In genomic region chr17:30045181-30045580, GRCm38 (mm10) we compare ENCODE assay signal across 20 mouse cellular contexts. TPM values are rescaled to one million over a fixed set of nuclear protein-coding genes. Genes with fewer than 3 reads are reported as not detected.
A peak's percentile ranks its signal among the peaks of the same experiment; 100 is the strongest.
DNase-seq lines count a peak whose midpoint lies in the region; ATAC-seq and TF ChIP-seq lines count a peak whose summit lies in the region.
"Had no signal": no experiment of that assay in that cellular context is flagged by ENCODE, and none has a peak within 500 bp of the region (broad histone marks: within the 10 kb centered on the region; RNA-seq: fewer than 3 reads in every experiment).

No protein-coding gene starts in this region.

- H3K27me3 ChIP-seq in hindbrain, embryonic 16.5 days (replicated peaks; ENCODE audit: control insufficient read depth, insufficient read depth, low read length), result no peaks in the 10 kb centered on the region
- H3K27me3 ChIP-seq in hindbrain, postnatal 0 days (ENCODE audit: insufficient read depth, low read length), result no peaks in the 10 kb centered on the region
- no peaks in the 10 kb centered on the region for H3K27me3 ChIP-seq in lung, postnatal 0 days (replicated peaks; ENCODE audit: insufficient read depth, low read length)
- H3K27me3 ChIP-seq in limb, embryonic 12.5 days, result no peaks in the 10 kb centered on the region
- H3K27me3 ChIP-seq: forebrain, embryonic 12.5 days; limb, embryonic 15.5 days; midbrain, embryonic 12.5 days had no signal

- H3K4me2 ChIP-seq in hindbrain, embryonic 16.5 days (ENCODE audit: low read length), result no peak overlapping the region
- no peak overlapping the region for H3K4me2 ChIP-seq in hindbrain, postnatal 0 days (ENCODE audit: low read depth, low read length)
- H3K4me2 ChIP-seq in lung, postnatal 0 days (replicated peaks; ENCODE audit: low read depth, low read length), result no peak overlapping the region
- no peak overlapping the region for H3K4me2 ChIP-seq in limb, embryonic 12.5 days
- H3K4me2 ChIP-seq: forebrain, embryonic 12.5 days; limb, embryonic 15.5 days; midbrain, embryonic 12.5 days had no signal

- H3K4me1 ChIP-seq in hindbrain, embryonic 16.5 days (ENCODE audit: control insufficient read depth, insufficient read depth, low read depth, low read length), result peaks cover 6% of the 10 kb centered on the region; the same call in 1 of the 2 replicates
- H3K4me1 ChIP-seq in hindbrain, postnatal 0 days (ENCODE audit: insufficient read depth, low read length), result no peaks in the 10 kb centered on the region
- H3K4me1 ChIP-seq in lung, postnatal 0 days (ENCODE audit: insufficient read depth, low read depth, low read length), result no peaks in the 10 kb centered on the region
- H3K4me1 ChIP-seq in lung, adult 2 months (ENCODE audit: control insufficient read depth, insufficient read depth, low read length), result peaks cover 14% of the 10 kb centered on the region
- H3K4me1 ChIP-seq in limb, embryonic 12.5 days (replicated peaks), result peaks cover 18% of the 10 kb centered on the region
- H3K4me1 ChIP-seq: embryonic facial prominence, embryonic 10.5 days had no signal

- H3K4me3 ChIP-seq in hindbrain, embryonic 16.5 days (ENCODE audit: low read length), result no peak overlapping the region
- H3K4me3 ChIP-seq in hindbrain, postnatal 0 days (ENCODE audit: low read length), result no peak overlapping the region
- H3K4me3 ChIP-seq in lung, postnatal 0 days (ENCODE audit: low read depth, low read length), result no peak overlapping the region
- H3K4me3 ChIP-seq in lung, adult 2 months (replicated peaks; ENCODE audit: extremely low read depth, low read depth, low read length), result no peak overlapping the region
- no peak overlapping the region for H3K4me3 ChIP-seq in limb, embryonic 12.5 days (replicated peaks)
- H3K4me3 ChIP-seq: embryonic facial prominence, embryonic 10.5 days; forebrain, embryonic 12.5 days; limb, embryonic 15.5 days; midbrain, embryonic 12.5 days had no signal

- TF ChIP-seq EP300 in lung, postnatal 0 days (IDR thresholded peaks at IDR 0.05), result no peak

- TF ChIP-seq POLR2A in lung, adult 2 months (IDR thresholded peaks at IDR 0.05; ENCODE audit: borderline replicate concordance, extremely low read depth, low read depth, low read length), result no peak

- 0 out of 2 replicates have a peak overlapping the region, but pooled peaks have one; percentile 23 for H3K27ac ChIP-seq in hindbrain, embryonic 16.5 days (ENCODE audit: low read depth, low read length)
- H3K27ac ChIP-seq in hindbrain, postnatal 0 days, result no peak overlapping the region
- H3K27ac ChIP-seq in lung, postnatal 0 days (ENCODE audit: low read length), result no peak overlapping the region
- H3K27ac ChIP-seq in limb, embryonic 12.5 days, result peak overlapping the region; percentile 75
- H3K27ac ChIP-seq: embryonic facial prominence, embryonic 10.5 days; forebrain, embryonic 12.5 days; limb, embryonic 15.5 days; macrophage; midbrain, embryonic 12.5 days had no signal

- ATAC-seq in hindbrain, embryonic 16.5 days, result no peak
- ATAC-seq in hindbrain, postnatal 0 days, result no peak
- ATAC-seq in lung, postnatal 0 days, result no peak
- ATAC-seq in limb, embryonic 12.5 days (ENCODE audit: insufficient number of reproducible peaks, insufficient read depth, low FRiP score, low TSS enrichment, low read depth), result no peak
- ATAC-seq: activated CD4-positive, CD25-positive, alpha-beta regulatory T cell, adult 4 months had no signal

- 39% methylated on average over 2 of the region's 2 CpGs for WGBS in hindbrain, embryonic 16.5 days
- 53% methylated on average over 2 of the region's 2 CpGs for WGBS in hindbrain, postnatal 0 days
- WGBS in lung, postnatal 0 days, result 80% methylated on average over 2 of the region's 2 CpGs
- 72% methylated on average over 2 of the region's 2 CpGs for WGBS in lung, adult 2 months
- WGBS in limb, embryonic 12.5 days, result 58% methylated on average over 2 of the region's 2 CpGs

- H3K9me3 ChIP-seq in hindbrain, embryonic 16.5 days (ENCODE audit: control insufficient read depth, low read length), result no peaks in the 10 kb centered on the region
- H3K9me3 ChIP-seq in hindbrain, postnatal 0 days (ENCODE audit: low read length), result no peaks in the 10 kb centered on the region
- H3K9me3 ChIP-seq in lung, postnatal 0 days (ENCODE audit: low read length), result no peaks in the 10 kb centered on the region
- H3K9me3 ChIP-seq in limb, embryonic 12.5 days, result no peaks in the 10 kb centered on the region
- H3K9me3 ChIP-seq: embryonic facial prominence, embryonic 10.5 days; forebrain, embryonic 12.5 days; limb, embryonic 15.5 days; midbrain, embryonic 12.5 days had no signal

- DNase-seq in hindbrain, postnatal 0 days (ENCODE audit: low spot score), result no peak
- DNase-seq in lung, postnatal 0 days (ENCODE audit: low spot score), result peak; percentile 47
- DNase-seq in lung, adult 2 months, result no peak
- DNase-seq in ZHBTc4 (ENCODE audit: low read depth, low spot score), result peak; percentile 20
- no peak for DNase-seq in thymus, postnatal 10 days (ENCODE audit: low spot score in 2 of 2)
- DNase-seq: adrenal gland, postnatal 10 days; cerebellum, adult 9-10 months; gastrocnemius, postnatal 10 days; kidney, adult 18-20 months; kidney, postnatal 36 days; layer of hippocampus, adult 9-11 months; thymus, postnatal 14 days had no signal

- no peak for TF ChIP-seq CTCF in hindbrain, postnatal 0 days (IDR thresholded peaks at IDR 0.05; ENCODE audit: low read depth)
- TF ChIP-seq CTCF in lung, postnatal 0 days (IDR thresholded peaks at IDR 0.05), result no peak
- TF ChIP-seq CTCF in lung, adult 2 months (IDR thresholded peaks at IDR 0.05; ENCODE audit: insufficient read depth, low read length), result no peak

- no peak overlapping the region for H3K9ac ChIP-seq in hindbrain, embryonic 16.5 days (ENCODE audit: low read depth, low read length)
- H3K9ac ChIP-seq in hindbrain, postnatal 0 days (replicated peaks; ENCODE audit: low read length), result no peak overlapping the region
- H3K9ac ChIP-seq in lung, postnatal 0 days (replicated peaks; ENCODE audit: low read depth), result no peak overlapping the region
- H3K9ac ChIP-seq in limb, embryonic 12.5 days (replicated peaks), result no peak overlapping the region
- H3K9ac ChIP-seq: forebrain, embryonic 12.5 days; limb, embryonic 15.5 days; midbrain, embryonic 12.5 days had no signal

- H3K36me3 ChIP-seq in hindbrain, embryonic 16.5 days (ENCODE audit: control insufficient read depth, insufficient read depth, low read length), result no peaks in the 10 kb centered on the region
- no peaks in the 10 kb centered on the region for H3K36me3 ChIP-seq in hindbrain, postnatal 0 days (ENCODE audit: insufficient read depth, low read length)
- no peaks in the 10 kb centered on the region for H3K36me3 ChIP-seq in lung, postnatal 0 days (ENCODE audit: insufficient read depth, low read length)
- no peaks in the 10 kb centered on the region for H3K36me3 ChIP-seq in limb, embryonic 12.5 days
- H3K36me3 ChIP-seq: embryonic facial prominence, embryonic 10.5 days; forebrain, embryonic 12.5 days; limb, embryonic 15.5 days; midbrain, embryonic 12.5 days had no signal

RNA-seq across cellular contexts. Expression of gene Zfand3, which starts 40.6 kb away (rescaled TPM):
- polyA plus RNA-seq in hindbrain, embryonic 16.5 days (2015; fragmentation: Nextera tagmentation; extraction: Ambion mirVana), result 53.3 and 58.2 TPM in 2 replicates
- 84.5 and 105 TPM in 2 replicates for total RNA-seq in hindbrain, postnatal 0 days (2014; rRNA removed)
- polyA plus RNA-seq in hindbrain, postnatal 0 days (2015; fragmentation: Nextera tagmentation; extraction: Ambion mirVana), result 49.2 and 50.6 TPM in 2 replicates
- polyA plus RNA-seq in lung, postnatal 0 days (2015; fragmentation: Nextera tagmentation; extraction: Ambion mirVana), result 52.1 and 54.6 TPM in 2 replicates
- 93.6 and 122 TPM in 2 replicates for polyA plus RNA-seq in lung, adult 2 months (2012; rRNA removed)
- polyA plus RNA-seq in limb, embryonic 12.5 days (2016; fragmentation: Nextera tagmentation; extraction: Ambion mirVana), result 59.6 and 60.2 TPM in 2 replicates

Comparison
In these comparisons a context has a peak if more than half of its experiments do, and no peak if none do; other contexts are left out.
1. H3K27ac ChIP-seq: peak in hindbrain, embryonic 16.5 days (single experiment) and limb, embryonic 12.5 days (single experiment); none in hindbrain, postnatal 0 days (single experiment) and lung, postnatal 0 days (single experiment).
2. DNase-seq: peak in lung, postnatal 0 days (single experiment) and ZHBTc4 (single experiment); none in hindbrain, postnatal 0 days (single experiment), lung, adult 2 months (single experiment) and thymus, postnatal 10 days (0 of 2).